Mouse (Mus musculus) hindbrain, embryonic 12.5 days (tissue): ENCODE measurements around the gene Lingo2. TPM values are rescaled to one million over a fixed set of nuclear protein-coding genes. Genes with fewer than 3 reads are reported as not detected.

Experiments
- ATAC-seq: fragments of 200-750 bp; cut with Nextera tagmentation; 2 replicates; pipeline ENCODE4 v1.8.0; 2017; ENCODE audit warnings: moderate TSS enrichment; ENCODE audit not compliant: low FRiP score
- H3K27ac ChIP-seq: fragments of 300-500 bp; sonication (generic); 2 replicates; pipeline ENCODE4 v1.5.1; 2016; ENCODE audit warnings: mild to moderate bottlenecking
- H3K27me3 ChIP-seq: fragments of 300-500 bp; sonication (generic); 2 replicates; pipeline ENCODE4 v1.6.1; 2016; ENCODE audit warnings: mild to moderate bottlenecking
- H3K36me3 ChIP-seq: fragments of 300-500 bp; sonication (generic); 2 replicates; pipeline ENCODE4 v1.6.1; 2016; ENCODE audit warnings: mild to moderate bottlenecking
- H3K4me1 ChIP-seq: fragments of 300-500 bp; sonication (generic); 2 replicates; pipeline ENCODE4 v1.6.1; 2016
- H3K4me2 ChIP-seq: fragments of 300-500 bp; sonication (generic); replicated peaks from 2 replicates; pipeline ENCODE4 v1.6.1; 2016; ENCODE audit warnings: mild to moderate bottlenecking
- H3K4me3 ChIP-seq: fragments of 300-500 bp; sonication (generic); 2 replicates; pipeline ENCODE4 v1.5.1; 2016; ENCODE audit warnings: mild to moderate bottlenecking
- H3K9ac ChIP-seq: fragments of 300-500 bp; sonication (generic); 2 replicates; pipeline ENCODE4 v1.6.1; 2016; ENCODE audit warnings: mild to moderate bottlenecking, moderate library complexity
- H3K9me3 ChIP-seq: fragments of 300-500 bp; sonication (generic); replicated peaks from 2 replicates; pipeline ENCODE4 v1.6.1; 2016; ENCODE audit warnings: mild to moderate bottlenecking
- WGBS: fragments of 180-500 bp; shearing (Covaris S2); methylation state at CpG from one replicate; pipeline ENCODE4 v1.1.7; 2016; 5-methylcytosine and 5-hydroxymethylcytosine counted together
- polyA plus RNA-seq: library from polyadenylated mRNA; unstranded; fragments of >200 nt; fragmentation: Nextera tagmentation; extraction: Ambion mirVana; gene quantifications from 2 replicates; pipeline ENCODE4 v1.2.1, GENCODE M21; 2016

Lingo2 gene
- polyA plus RNA-seq, 1 experiment from 2014 or later = 12.4 TPM

GRCm38 (mm10) chr4:35884946-35885460, 1066.5 kb downstream of the Lingo2 start:
- H3K27me3 ChIP-seq = no peaks in the 10 kb centered on the region
- ATAC-seq = no peak
- no peaks in the 10 kb centered on the region for H3K4me1 ChIP-seq
- H3K36me3 ChIP-seq = no peaks in the 10 kb centered on the region
- no peak overlapping the region for H3K9ac ChIP-seq
- H3K27ac ChIP-seq = no peak overlapping the region
- H3K4me3 ChIP-seq = no peak overlapping the region
- no peak overlapping the region for H3K4me2 ChIP-seq
- WGBS = 59% methylated on average over 3 of the region's 3 CpGs
- no peaks in the 10 kb centered on the region for H3K9me3 ChIP-seq

GRCm38 (mm10) chr4:35846518-35846917, 1105.0 kb downstream of the Lingo2 start:
- Histone ChIP-seq H3K4me2 (no peak overlapping the region), H3K4me3 (no peak overlapping the region), H3K27me3 (no peaks in the 10 kb centered on the region), H3K36me3 (no peaks in the 10 kb centered on the region), H3K27ac (no peak overlapping the region), H3K9ac (no peak overlapping the region), H3K9me3 (no peaks in the 10 kb centered on the region), H3K4me1 (0 out of 2 replicates have a peak, but pooled peaks cover 3% of the 10 kb centered on the region)
- ATAC-seq = no peak
- 77% methylated on average over 1 of the region's 1 CpGs for WGBS

- Histone ChIP-seq H3K4me1 (0 out of 2 replicates have a peak, but pooled peaks cover 3% of the 10 kb centered on the region), H3K36me3 (no peaks in the 10 kb centered on the region), H3K27me3 (no peaks in the 10 kb centered on the region), H3K9ac (no peak overlapping the region), H3K4me3 (no peak overlapping the region), H3K9me3 (no peaks in the 10 kb centered on the region), H3K4me2 (peak overlapping the region; percentile 24), H3K27ac (peak overlapping the region; percentile 76)
- 38% methylated on average over 7 of the region's 7 CpGs for WGBS
- ATAC-seq = peak; percentile 86
Observed at GRCm38 (mm10) chr4:35845140-35845539, 1106.4 kb downstream of the Lingo2 start.

GRCm38 (mm10) chr4:35844518-35844917, 1107.0 kb downstream of the Lingo2 start:
- no peak overlapping the region for H3K9ac ChIP-seq
- peak; percentile 45; the same call in 1 of the 2 replicates for ATAC-seq
- H3K4me3 ChIP-seq = no peak overlapping the region
- H3K27me3 ChIP-seq = no peaks in the 10 kb centered on the region
- 0 out of 2 replicates have a peak, but pooled peaks cover 3% of the 10 kb centered on the region for H3K4me1 ChIP-seq
- H3K4me2 ChIP-seq = no peak overlapping the region; the same call in 1 of the 2 replicates
- no peaks in the 10 kb centered on the region for H3K36me3 ChIP-seq
- WGBS = 53% methylated on average over 6 of the region's 6 CpGs
- H3K27ac ChIP-seq = peak overlapping the region; percentile 76; the same call in 1 of the 2 replicates
- no peaks in the 10 kb centered on the region for H3K9me3 ChIP-seq

- Histone ChIP-seq H3K4me2 (no peak overlapping the region), H3K4me1 (no peaks in the 10 kb centered on the region), H3K9ac (no peak overlapping the region), H3K27me3 (no peaks in the 10 kb centered on the region), H3K27ac (no peak overlapping the region), H3K9me3 (0 out of 2 replicates have a peak, but pooled peaks cover 3% of the 10 kb centered on the region), H3K4me3 (no peak overlapping the region), H3K36me3 (no peaks in the 10 kb centered on the region)
- ATAC-seq = no peak
- WGBS = 85% methylated on average over 7 of the region's 7 CpGs
Observed at GRCm38 (mm10) chr4:35823322-35823870, 1128.2 kb downstream of the Lingo2 start.

GRCm38 (mm10) chr4:35820701-35821100, 1130.8 kb downstream of the Lingo2 start:
- no peaks in the 10 kb centered on the region for H3K4me1 ChIP-seq
- no peak overlapping the region for H3K4me3 ChIP-seq
- H3K27ac ChIP-seq = no peak overlapping the region
- no peak for ATAC-seq
- H3K9me3 ChIP-seq = no peaks in the 10 kb centered on the region
- H3K27me3 ChIP-seq = no peaks in the 10 kb centered on the region
- no peak overlapping the region for H3K9ac ChIP-seq
- H3K36me3 ChIP-seq = no peaks in the 10 kb centered on the region
- no peak overlapping the region for H3K4me2 ChIP-seq
- WGBS = 92% methylated on average over 1 of the region's 1 CpGs

- WGBS = 93% methylated on average over 1 of the region's 1 CpGs
Observed at GRCm38 (mm10) chr4:35814698-35815097, 1136.8 kb downstream of the Lingo2 start.

GRCm38 (mm10) chr4:35807497-35808210, 1143.9 kb downstream of the Lingo2 start:
- H3K27me3 ChIP-seq = no peaks in the 10 kb centered on the region
- no peak overlapping the region for H3K9ac ChIP-seq
- no peaks in the 10 kb centered on the region for H3K9me3 ChIP-seq
- WGBS = 68% methylated on average over 6 of the region's 6 CpGs
- no peak overlapping the region for H3K27ac ChIP-seq
- no peak overlapping the region for H3K4me3 ChIP-seq
- no peak for ATAC-seq
- H3K4me1 ChIP-seq = 0 out of 2 replicates have a peak, but pooled peaks cover 3% of the 10 kb centered on the region
- H3K4me2 ChIP-seq = no peak overlapping the region
- H3K36me3 ChIP-seq = no peaks in the 10 kb centered on the region

More at GRCm38 (mm10) chr4:35814698-35815097, 1136.8 kb downstream of the Lingo2 start:
- no peaks in the 10 kb centered on the region for H3K36me3 ChIP-seq
- no peak overlapping the region for H3K4me3 ChIP-seq
- H3K4me2 ChIP-seq = no peak overlapping the region
- H3K27ac ChIP-seq = no peak overlapping the region
- H3K4me1 ChIP-seq = no peaks in the 10 kb centered on the region
- H3K9me3 ChIP-seq = no peaks in the 10 kb centered on the region
- no peak overlapping the region for H3K9ac ChIP-seq
- no peak for ATAC-seq
- no peaks in the 10 kb centered on the region for H3K27me3 ChIP-seq

- Histone ChIP-seq H3K4me2 (no peak overlapping the region), H3K4me3 (no peak overlapping the region), H3K9ac (no peak overlapping the region), H3K36me3 (no peaks in the 10 kb centered on the region), H3K27me3 (no peaks in the 10 kb centered on the region), H3K27ac (no peak overlapping the region), H3K4me1 (0 out of 2 replicates have a peak, but pooled peaks cover 3% of the 10 kb centered on the region), H3K9me3 (no peaks in the 10 kb centered on the region)
- 86% methylated on average over 2 of the region's 2 CpGs for WGBS
- no peak for ATAC-seq
Observed at GRCm38 (mm10) chr4:35806881-35807464, 1144.6 kb downstream of the Lingo2 start.

GRCm38 (mm10) chr4:35784255-35784921, 1167.2 kb downstream of the Lingo2 start:
- Histone ChIP-seq H3K4me1 (no peaks in the 10 kb centered on the region), H3K27ac (no peak overlapping the region), H3K36me3 (no peaks in the 10 kb centered on the region), H3K4me3 (no peak overlapping the region), H3K9ac (no peak overlapping the region), H3K4me2 (no peak overlapping the region), H3K9me3 (no peaks in the 10 kb centered on the region), H3K27me3 (no peaks in the 10 kb centered on the region)
- 82% methylated on average over 5 of the region's 5 CpGs for WGBS
- no peak for ATAC-seq

- H3K9me3 ChIP-seq = no peaks in the 10 kb centered on the region
- no peaks in the 10 kb centered on the region for H3K4me1 ChIP-seq
- ATAC-seq = no peak
- WGBS = 79% methylated on average over 7 of the region's 7 CpGs
- H3K36me3 ChIP-seq = no peaks in the 10 kb centered on the region
- H3K27me3 ChIP-seq = no peaks in the 10 kb centered on the region
- H3K4me2 ChIP-seq = no peak overlapping the region
- H3K27ac ChIP-seq = no peak overlapping the region
- no peak overlapping the region for H3K9ac ChIP-seq
- no peak overlapping the region for H3K4me3 ChIP-seq
Observed at GRCm38 (mm10) chr4:35770810-35771209, 1180.7 kb downstream of the Lingo2 start.

GRCm38 (mm10) chr4:35766905-35767304, 1184.6 kb downstream of the Lingo2 start:
- no peaks in the 10 kb centered on the region for H3K36me3 ChIP-seq
- H3K9me3 ChIP-seq = no peaks in the 10 kb centered on the region
- H3K4me2 ChIP-seq = no peak overlapping the region
- H3K27me3 ChIP-seq = no peaks in the 10 kb centered on the region
- ATAC-seq = no peak
- no peak overlapping the region for H3K4me3 ChIP-seq
- WGBS = 87% methylated on average over 6 of the region's 6 CpGs
- H3K4me1 ChIP-seq = no peaks in the 10 kb centered on the region
- no peak overlapping the region for H3K27ac ChIP-seq
- H3K9ac ChIP-seq = no peak overlapping the region
